Mouse (Mus musculus) megakaryocyte-erythroid progenitor cell, adult 5-6 weeks (primary cell): ENCODE data around the gene Rae1. TPM values are rescaled to one million over a fixed set of nuclear protein-coding genes. Genes with fewer than 3 reads are reported as not detected.

ENCODE experiments used
- ATAC-seq: replicated peaks from 2 replicates; pipeline ENCODE4 v1.8.0; 2016; ENCODE audit warnings: mild to moderate bottlenecking, inconsistent platforms; ENCODE audit not compliant: severe bottlenecking, poor library complexity, low FRiP score, low TSS enrichment
- total RNA-seq, 2 experiments: library from RNA; stranded (forward) in 1 of 2; stranded (reverse) in 1 of 2; fragments of 200-1000, 215-1000 nt in 1 of 2; fragments of >200 nt in 1 of 2; fragmentation: Nextera tagmentation in 1 of 2; gene quantifications; 2 replicates each; pipeline ENCODE4 v1.2.3; 2014 to 2017

Gene Rae1
- total RNA-seq, 2 experiments from 2014 or later, result 102 to 142 TPM

GRCm38 (mm10) chr2:173023966-173024365 lies 24.0 kb downstream of the Rae1 start:
- ATAC-seq, result no peak

- ATAC-seq, result no peak
Measured at GRCm38 (mm10) chr2:173024392-173024791, 24.5 kb downstream of the Rae1 start.

- ATAC-seq, result no peak
Measured at GRCm38 (mm10) chr2:173024938-173025337, 25.0 kb downstream of the Rae1 start.

GRCm38 (mm10) chr2:173026286-173026685 lies 26.4 kb downstream of the Rae1 start:
- no peak for ATAC-seq

- ATAC-seq, result 0 out of 2 replicates have a peak, but pooled peaks have one; percentile 3
Measured at GRCm38 (mm10) chr2:173026688-173027131, 26.8 kb downstream of the Rae1 start.

- no peak for ATAC-seq
Measured at GRCm38 (mm10) chr2:173027169-173027823, 27.4 kb downstream of the Rae1 start.

GRCm38 (mm10) chr2:173027824-173028495 lies 28.0 kb downstream of the Rae1 start:
- no peak for ATAC-seq

- no peak for ATAC-seq
Measured at GRCm38 (mm10) chr2:173028508-173029031, 28.7 kb downstream of the Rae1 start.

GRCm38 (mm10) chr2:173030591-173031338 lies 30.8 kb downstream of the Rae1 start:
- ATAC-seq, result no peak

GRCm38 (mm10) chr2:173033531-173033930 lies 33.6 kb downstream of the Rae1 start:
- no peak for ATAC-seq

GRCm38 (mm10) chr2:173034998-173035397 lies 35.1 kb downstream of the Rae1 start:
- ATAC-seq, result peak; percentile 35

- ATAC-seq, result peak; percentile 4
Measured at GRCm38 (mm10) chr2:173035653-173036052, 35.7 kb downstream of the Rae1 start.

- ATAC-seq, result no peak
Measured at GRCm38 (mm10) chr2:173036055-173036454, 36.1 kb downstream of the Rae1 start.

GRCm38 (mm10) chr2:173036611-173037010 lies 36.7 kb downstream of the Rae1 start:
- 0 out of 2 replicates have a peak, but pooled peaks have one; percentile 3 for ATAC-seq

GRCm38 (mm10) chr2:173037347-173037746 lies 37.4 kb downstream of the Rae1 start:
- no peak for ATAC-seq

- ATAC-seq, result peak; percentile 72
Measured at GRCm38 (mm10) chr2:173037827-173038607, 38.1 kb downstream of the Rae1 start.

- ATAC-seq, result no peak
Measured at GRCm38 (mm10) chr2:173039041-173039440, 39.1 kb downstream of the Rae1 start.

GRCm38 (mm10) chr2:173040803-173041202 lies 40.9 kb downstream of the Rae1 start:
- no peak for ATAC-seq

GRCm38 (mm10) chr2:173041242-173041641 lies 41.3 kb downstream of the Rae1 start:
- no peak for ATAC-seq
